Mouse (Mus musculus): ENCODE data around the gene Sdhaf2. TPM values are rescaled to one million over a fixed set of nuclear protein-coding genes. Genes with fewer than 3 reads are reported as not detected.
"Not testable (repeated sequence)": the region's sequence is repeated elsewhere in the genome, so short reads cannot be mapped to it uniquely, and the experiment has no call there.

Sdhaf2 gene
- polyA plus RNA-seq (2011; ENCODE audit: insufficient read length, low read depth, missing spikeins) = 53.1 and 66.4 TPM in 2 replicates

DNA sequence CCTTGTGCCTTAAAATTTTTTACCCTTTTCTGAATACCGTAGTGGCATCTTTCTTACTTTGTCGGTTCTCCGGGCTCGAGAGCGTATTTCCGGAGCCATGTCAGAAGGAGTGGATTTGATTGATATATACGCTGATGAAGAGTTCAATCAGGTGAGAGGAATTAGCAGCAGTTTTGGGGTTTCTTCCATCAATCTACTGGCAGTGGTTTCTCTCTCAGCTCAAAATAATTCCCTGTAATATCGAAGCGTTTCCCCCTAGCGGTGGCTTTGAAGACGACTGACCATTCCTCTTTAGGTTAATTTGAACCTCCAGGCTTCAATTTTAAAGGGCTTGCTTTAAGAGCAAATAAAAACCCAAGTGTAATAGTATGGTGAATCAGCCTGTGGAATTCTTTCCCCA lies at the start of gene Sdhaf2:
Sdhaf2 (minus strand) TSS at position 233 of the 400 bp plus-strand sequence.
- Histone ChIP-seq H3K4me1 (ENCODE audit: control insufficient read depth, insufficient read depth, low read length) (peaks cover 7% of the 10 kb centered on the region), H3K27ac (ENCODE audit: insufficient read depth, low read length) (peak within 1 kb of the TSS; percentile 99), H3K4me3 (ENCODE audit: insufficient read depth, low read length) (peak within 1 kb of the TSS; percentile 92)
- no peak for TF ChIP-seq CTCF (IDR thresholded peaks at IDR 0.05; ENCODE audit: borderline replicate concordance, insufficient read depth, low read length)
- no peak for TF ChIP-seq POLR2A (IDR thresholded peaks at IDR 0.05; ENCODE audit: low read depth, low read length)

DNA sequence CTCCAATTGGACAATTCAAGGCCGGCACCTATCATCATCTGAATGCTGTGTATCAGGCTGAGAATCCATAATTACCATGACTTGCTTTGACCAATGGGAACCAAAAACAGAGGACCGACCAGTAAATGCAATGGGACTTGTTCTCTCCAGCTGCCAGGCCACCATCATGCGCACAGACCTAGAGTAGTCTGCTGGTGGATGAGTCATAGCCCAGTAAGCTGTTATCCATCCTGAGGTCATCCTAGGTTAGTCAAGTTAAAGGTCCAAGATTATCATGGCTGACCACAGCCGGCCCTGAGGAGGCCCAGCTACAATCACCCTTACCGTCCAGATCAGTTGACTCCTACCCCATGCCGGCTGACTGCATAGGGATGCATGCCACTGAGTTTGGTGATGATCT lies 43.7 kb upstream of the Sdhaf2 start:
- no peak overlapping the region for H3K27ac ChIP-seq (ENCODE audit: insufficient read depth, low read length)
- TF ChIP-seq POLR2A (IDR thresholded peaks at IDR 0.05; ENCODE audit: low read depth, low read length) (no peak), CTCF (IDR thresholded peaks at IDR 0.05; ENCODE audit: borderline replicate concordance, insufficient read depth, low read length) (no peak)
- peaks cover 4% of the 10 kb centered on the region for H3K4me1 ChIP-seq (ENCODE audit: control insufficient read depth, insufficient read depth, low read length)

DNA sequence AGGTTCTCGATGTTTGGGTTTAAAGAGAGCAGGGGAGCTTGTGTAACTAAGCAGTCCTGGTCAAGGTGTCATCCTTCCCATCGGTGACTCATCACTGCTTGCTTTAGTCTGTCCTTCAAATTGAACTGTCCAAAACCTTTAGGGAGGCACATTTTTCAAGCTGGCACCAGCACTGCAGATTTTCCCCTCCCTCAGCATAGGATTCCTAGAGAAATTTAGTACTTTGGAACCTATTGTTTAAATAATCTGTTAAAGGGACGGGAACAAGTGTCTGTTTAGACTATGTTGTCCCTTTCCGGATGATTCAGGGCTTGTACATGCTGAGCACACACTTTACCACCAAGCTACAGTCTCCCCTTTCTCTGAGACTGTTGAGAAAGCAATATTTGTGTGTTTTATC lies 39.3 kb upstream of the Sdhaf2 start:
- TF ChIP-seq CTCF (IDR thresholded peaks at IDR 0.05; ENCODE audit: borderline replicate concordance, insufficient read depth, low read length) (no peak), POLR2A (IDR thresholded peaks at IDR 0.05; ENCODE audit: low read depth, low read length) (no peak)
- Histone ChIP-seq H3K4me3 (ENCODE audit: insufficient read depth, low read length) (no peak overlapping the region), H3K27ac (ENCODE audit: insufficient read depth, low read length) (no peak overlapping the region), H3K4me1 (ENCODE audit: control insufficient read depth, insufficient read depth, low read length) (peaks cover 20% of the 10 kb centered on the region)

More for the DNA sequence above, 43.7 kb upstream of the Sdhaf2 start:
- no peak overlapping the region for H3K4me3 ChIP-seq (ENCODE audit: insufficient read depth, low read length)

DNA sequence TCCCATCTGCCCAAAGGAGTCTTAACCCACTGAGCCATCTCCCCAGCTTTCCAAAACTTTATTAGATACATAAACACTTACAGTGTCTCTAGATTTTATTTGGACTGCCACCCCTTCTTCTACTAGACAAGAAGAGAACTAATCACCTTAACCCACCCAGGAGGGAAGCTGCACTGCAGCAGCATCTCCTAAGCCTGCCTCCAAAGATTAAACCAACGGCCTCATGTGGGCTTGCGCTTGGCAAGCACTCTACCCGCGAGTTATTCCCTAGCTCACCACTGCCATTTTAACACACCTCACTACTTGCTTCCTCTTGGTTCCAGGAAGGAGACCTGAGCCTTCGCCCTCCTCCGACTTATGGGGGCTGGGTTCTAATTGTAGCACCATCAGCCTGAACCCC lies 38.3 kb upstream of the Sdhaf2 start:
- no peak for TF ChIP-seq POLR2A (IDR thresholded peaks at IDR 0.05; ENCODE audit: low read depth, low read length)
- TF ChIP-seq CTCF (IDR thresholded peaks at IDR 0.05; ENCODE audit: borderline replicate concordance, insufficient read depth, low read length) = no peak
- no peak overlapping the region for H3K27ac ChIP-seq (ENCODE audit: insufficient read depth, low read length)
- no peak overlapping the region for H3K4me3 ChIP-seq (ENCODE audit: insufficient read depth, low read length)
- peaks cover 20% of the 10 kb centered on the region for H3K4me1 ChIP-seq (ENCODE audit: control insufficient read depth, insufficient read depth, low read length)

DNA sequence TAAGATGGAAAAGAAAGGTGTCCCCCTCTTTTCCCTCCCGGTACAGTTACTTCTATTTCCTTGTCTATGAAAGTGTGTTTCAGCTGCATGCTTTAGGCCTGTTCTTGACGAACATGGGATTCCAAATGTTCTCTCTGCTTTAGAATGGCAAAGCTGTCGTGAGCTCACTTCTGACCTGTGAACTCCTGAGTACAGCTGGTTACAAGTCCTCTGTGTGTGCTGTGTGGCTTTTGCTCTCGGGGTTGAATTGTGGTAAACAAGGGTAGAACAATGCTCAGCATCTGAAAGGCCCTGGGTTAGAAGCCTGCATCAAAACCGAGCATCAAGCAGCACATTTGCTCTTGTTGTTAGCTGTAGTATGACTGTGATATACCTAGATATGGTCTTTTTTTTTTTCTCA lies 36.4 kb upstream of the Sdhaf2 start:
- H3K27ac ChIP-seq (ENCODE audit: insufficient read depth, low read length) = peak overlapping the region; percentile 99
- peaks cover 20% of the 10 kb centered on the region for H3K4me1 ChIP-seq (ENCODE audit: control insufficient read depth, insufficient read depth, low read length)
- TF ChIP-seq POLR2A (IDR thresholded peaks at IDR 0.05; ENCODE audit: low read depth, low read length) = no peak
- no peak for TF ChIP-seq CTCF (IDR thresholded peaks at IDR 0.05; ENCODE audit: borderline replicate concordance, insufficient read depth, low read length)
- H3K4me3 ChIP-seq (ENCODE audit: insufficient read depth, low read length) = no peak overlapping the region

DNA sequence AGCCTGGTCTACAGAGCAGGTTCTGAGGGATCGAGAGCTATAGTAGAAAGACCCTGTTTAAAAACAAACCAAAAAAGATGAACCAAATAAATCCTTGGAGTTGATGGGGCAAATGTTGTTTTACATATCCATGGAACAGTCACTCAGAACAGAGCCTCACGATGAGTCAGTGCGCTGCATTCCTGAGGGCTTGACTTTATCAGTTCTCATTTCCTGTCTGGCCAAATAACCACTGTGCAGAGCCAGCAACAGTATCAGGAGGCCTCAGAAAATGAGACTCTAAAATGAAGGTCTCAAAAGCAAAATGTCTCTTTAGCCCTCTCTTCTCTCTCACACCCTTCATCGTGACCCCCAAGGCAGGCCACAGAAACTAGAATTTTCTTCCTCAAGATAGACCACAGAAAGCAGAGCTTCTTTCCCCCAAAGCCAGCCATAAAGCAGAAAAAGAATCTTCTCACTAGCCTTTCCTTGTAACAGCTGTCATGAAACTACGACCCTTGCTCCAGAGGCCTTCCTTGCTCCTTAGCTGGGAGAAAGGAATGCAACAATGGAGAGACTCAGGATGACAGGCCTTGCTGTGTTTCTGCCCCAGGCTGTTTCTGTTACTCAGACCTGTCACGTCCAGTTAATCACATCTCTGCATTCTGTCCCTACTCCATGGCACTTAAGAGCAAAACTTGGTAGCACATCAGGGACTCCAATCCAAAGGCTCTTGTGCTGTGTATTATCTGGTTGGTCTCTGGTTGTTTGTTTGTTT lies 35.8 kb upstream of the Sdhaf2 start:
- TF ChIP-seq POLR2A (IDR thresholded peaks at IDR 0.05; ENCODE audit: low read depth, low read length) = peak; percentile 17; the same call in 1 of the 2 replicates
- TF ChIP-seq CTCF (IDR thresholded peaks at IDR 0.05; ENCODE audit: borderline replicate concordance, insufficient read depth, low read length) = no peak
- Histone ChIP-seq H3K4me1 (ENCODE audit: control insufficient read depth, insufficient read depth, low read length) (peaks cover 20% of the 10 kb centered on the region), H3K4me3 (ENCODE audit: insufficient read depth, low read length) (no peak overlapping the region), H3K27ac (ENCODE audit: insufficient read depth, low read length) (peak overlapping the region; percentile 99)

DNA sequence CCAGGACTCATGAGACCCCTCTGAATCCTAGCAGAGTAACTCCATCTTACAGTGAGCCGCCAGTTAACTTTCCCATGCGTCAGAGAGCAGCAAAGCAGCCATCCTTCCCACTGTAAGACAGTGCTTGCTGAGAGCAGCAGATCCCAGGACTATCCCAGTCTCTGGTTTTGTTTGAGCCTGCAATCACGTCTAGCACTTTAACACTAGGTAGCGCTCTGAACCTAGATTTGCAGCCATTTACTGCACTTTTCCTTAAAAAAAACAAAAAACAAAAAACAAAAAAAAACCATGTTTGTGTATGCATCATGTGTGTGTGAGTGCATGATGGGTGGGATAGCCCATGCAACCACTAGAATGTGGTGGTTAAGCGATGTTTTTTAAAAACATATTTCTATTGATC lies 34.2 kb upstream of the Sdhaf2 start:
- TF ChIP-seq POLR2A (IDR thresholded peaks at IDR 0.05; ENCODE audit: low read depth, low read length) = no peak
- no peak for TF ChIP-seq CTCF (IDR thresholded peaks at IDR 0.05; ENCODE audit: borderline replicate concordance, insufficient read depth, low read length)
- peaks cover 17% of the 10 kb centered on the region for H3K4me1 ChIP-seq (ENCODE audit: control insufficient read depth, insufficient read depth, low read length)
- H3K27ac ChIP-seq (ENCODE audit: insufficient read depth, low read length) = no peak overlapping the region
- no peak overlapping the region for H3K4me3 ChIP-seq (ENCODE audit: insufficient read depth, low read length)

DNA sequence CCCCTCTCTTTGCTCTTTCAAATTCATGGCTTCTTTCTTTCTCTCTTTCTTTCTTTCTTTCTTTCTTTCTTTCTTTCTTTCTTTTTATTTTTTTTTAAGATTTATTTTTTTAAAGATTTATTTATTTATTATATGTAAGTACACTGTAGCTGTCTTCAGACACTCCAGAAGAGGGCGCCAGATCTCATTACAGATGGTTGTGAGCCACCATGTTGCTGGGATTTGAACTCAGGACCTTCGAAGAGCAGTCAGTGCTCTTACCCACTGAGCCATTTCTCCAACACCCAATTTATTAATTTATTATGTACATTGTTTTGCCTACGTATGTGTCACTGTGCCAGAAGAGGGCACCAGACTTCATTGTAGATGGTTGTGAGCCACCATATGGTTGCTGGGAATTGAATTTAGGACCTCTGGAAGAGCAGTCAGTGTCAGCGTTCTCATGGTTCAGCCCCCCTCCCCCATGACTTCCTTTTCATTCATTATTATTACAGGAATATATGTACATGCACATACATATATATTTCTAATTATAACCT lies 32.0 kb upstream of the Sdhaf2 start:
- not testable (repeated sequence) for H3K4me3 ChIP-seq (ENCODE audit: insufficient read depth, low read length); H3K27ac ChIP-seq (ENCODE audit: insufficient read depth, low read length)
- H3K4me1 ChIP-seq (ENCODE audit: control insufficient read depth, insufficient read depth, low read length) = peaks cover 16% of the 10 kb centered on the region

DNA sequence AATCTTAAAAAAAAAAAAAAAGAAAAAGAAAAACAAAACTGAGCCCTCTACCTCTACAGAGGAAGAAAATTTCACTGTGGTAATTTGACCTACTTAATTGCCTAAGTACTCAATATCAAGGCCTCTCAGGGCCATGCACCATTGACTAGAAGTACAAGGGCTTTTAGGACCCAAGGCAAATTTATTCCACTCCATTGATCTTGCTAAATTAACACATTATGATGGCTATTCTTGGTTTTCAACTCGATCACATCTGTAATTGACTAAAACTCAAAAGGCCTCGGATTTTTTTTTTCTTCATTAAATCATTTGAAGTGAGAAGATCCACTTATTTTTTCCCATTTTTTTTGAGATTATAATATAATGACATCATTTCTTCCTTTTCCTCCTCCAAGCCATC lies 31.5 kb upstream of the Sdhaf2 start:
- Histone ChIP-seq H3K4me1 (ENCODE audit: control insufficient read depth, insufficient read depth, low read length) (peaks cover 13% of the 10 kb centered on the region), H3K4me3 (ENCODE audit: insufficient read depth, low read length) (no peak overlapping the region), H3K27ac (ENCODE audit: insufficient read depth, low read length) (no peak overlapping the region)
- no peak for TF ChIP-seq CTCF (IDR thresholded peaks at IDR 0.05; ENCODE audit: borderline replicate concordance, insufficient read depth, low read length)
- TF ChIP-seq POLR2A (IDR thresholded peaks at IDR 0.05; ENCODE audit: low read depth, low read length) = no peak

DNA sequence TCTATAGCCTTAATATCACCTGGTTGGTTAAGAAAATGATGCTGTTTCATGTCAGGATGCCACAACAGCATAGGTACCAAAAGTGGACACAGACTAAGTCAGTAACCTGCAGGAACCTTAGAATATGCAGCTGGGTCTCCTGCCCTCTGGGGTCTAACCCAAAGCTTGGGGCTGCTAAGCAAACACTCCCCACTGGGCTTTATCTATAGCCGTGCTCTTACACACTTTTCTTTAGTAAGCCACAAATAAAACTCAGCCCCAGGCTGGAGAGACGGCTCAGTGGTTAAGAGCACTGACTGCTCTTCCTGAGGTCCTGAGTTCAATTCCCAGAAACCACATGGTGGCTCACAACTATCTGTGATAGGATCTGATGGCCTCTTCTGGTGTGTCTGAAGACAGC lies 31.1 kb upstream of the Sdhaf2 start:
- H3K27ac ChIP-seq (ENCODE audit: insufficient read depth, low read length) = no peak overlapping the region
- H3K4me1 ChIP-seq (ENCODE audit: control insufficient read depth, insufficient read depth, low read length) = peaks cover 9% of the 10 kb centered on the region
- no peak overlapping the region for H3K4me3 ChIP-seq (ENCODE audit: insufficient read depth, low read length)
- TF ChIP-seq CTCF (IDR thresholded peaks at IDR 0.05; ENCODE audit: borderline replicate concordance, insufficient read depth, low read length) (no peak), POLR2A (IDR thresholded peaks at IDR 0.05; ENCODE audit: low read depth, low read length) (no peak)

Measured in embryonic fibroblast, embryonic 13.5 days (primary cell).